Mouse (Mus musculus): ENCODE data around the gene Lemd1. TPM values are rescaled to one million over a fixed set of nuclear protein-coding genes. Genes with fewer than 3 reads are reported as not detected.

The Lemd1 gene
- total and polyA plus RNA-seq, 3 experiments, result not detected

DNA sequence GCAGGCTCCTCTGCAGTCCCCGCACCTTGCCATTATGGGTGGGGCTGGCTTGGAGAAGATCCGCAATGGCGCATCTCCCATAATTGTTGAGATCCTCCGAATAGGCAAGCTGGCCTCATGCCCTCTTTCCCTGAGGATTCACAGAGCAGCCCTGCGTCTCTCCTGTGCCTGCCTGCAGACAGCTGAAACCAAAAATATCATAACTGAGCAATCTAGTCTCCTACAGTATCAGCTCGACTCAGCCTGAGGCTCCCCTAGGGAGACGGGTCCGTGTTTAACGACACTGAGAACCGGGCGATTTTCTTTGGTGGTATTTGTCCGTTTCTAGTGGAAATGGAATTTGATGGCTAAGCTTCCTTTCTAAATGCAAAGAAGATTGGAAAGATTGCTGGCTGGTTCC is 8.7 kb downstream of the Lemd1 start:
- Histone ChIP-seq H3K27ac (ENCODE audit: insufficient read depth, low read depth) (no peak overlapping the region), H3K4me3 (replicated peaks in 1 of 3; ENCODE audit: low read depth in 2 of 3, low read length in 2 of 3, poor library complexity in 1 of 3) (no peak overlapping the region), H3K4me1 (ENCODE audit: control insufficient read depth in 1 of 2, insufficient read depth in 2 of 2) (peaks cover 0 to 18% of the 10 kb centered on the region in 2 experiments; a peak in 2 of 4 replicates), H3K9ac (ENCODE audit: insufficient read depth, low read depth) (no peak overlapping the region), H3K36me3 (replicated peaks in 1 of 2; ENCODE audit: control insufficient read depth in 1 of 2, insufficient read depth in 1 of 2, low read length in 1 of 2) (no peaks in the 10 kb centered on the region), H3K4me2 (ENCODE audit: insufficient read depth, low read depth, poor library complexity, severe bottlenecking) (no peak overlapping the region), H3K79me2 (replicated peaks; ENCODE audit: control insufficient read depth, extremely low read depth, insufficient read depth, poor library complexity, severe bottlenecking) (no peaks in the 10 kb centered on the region), H3K9me3 (replicated peaks; ENCODE audit: low read length) (no peaks in the 10 kb centered on the region), H3K27me3 (replicated peaks) (peaks cover 72% of the 10 kb centered on the region)
- dilution Hi-C loops (cut with MboI; ENCODE audit: extremely low pct_ligation_motif_present, extremely low pct_unique_long_range_greater_than_20kb, low sequenced_read_pairs) (no loop called here), in situ Hi-C loops (cut with MboI; ENCODE audit: low pct_ligation_motif_present, low pct_unique_long_range_greater_than_20kb, low sequenced_read_pairs) (no loop called here)
- no peak for TF ChIP-seq JUND (conservative IDR thresholded peaks at IDR 0.05; ENCODE audit: low read depth, low read length)
- no peak for TF ChIP-seq CHD2 (IDR thresholded peaks at IDR 0.05; ENCODE audit: low read length)
- no peak for TF ChIP-seq TBP (conservative IDR thresholded peaks at IDR 0.05; ENCODE audit: low read depth, low read length)
- no peak for TF ChIP-seq ETS1 (conservative IDR thresholded peaks at IDR 0.05; ENCODE audit: low read depth, low read length)
- no peak for TF ChIP-seq USF2 (conservative IDR thresholded peaks at IDR 0.05; ENCODE audit: low read depth, low read length)
- TF ChIP-seq EP300 (IDR thresholded peaks at IDR 0.05; ENCODE audit: low read length), result no peak
- no peak for TF ChIP-seq KAT2A (IDR thresholded peaks at IDR 0.05; ENCODE audit: insufficient replicate concordance, low read length)
- TF ChIP-seq USF1 (IDR thresholded peaks at IDR 0.05; ENCODE audit: low read depth, low read length), result no peak
- TF ChIP-seq MAZ (IDR thresholded peaks at IDR 0.05; ENCODE audit: low read depth, low read length), result no peak
- TF ChIP-seq MAFK (IDR thresholded peaks at IDR 0.05; ENCODE audit: insufficient replicate concordance, low read length), result no peak
- no peak for TF ChIP-seq SIN3A (IDR thresholded peaks at IDR 0.05; ENCODE audit: low read length)
- no peak for DNase-seq (ENCODE audit: extremely low read depth)

DNA sequence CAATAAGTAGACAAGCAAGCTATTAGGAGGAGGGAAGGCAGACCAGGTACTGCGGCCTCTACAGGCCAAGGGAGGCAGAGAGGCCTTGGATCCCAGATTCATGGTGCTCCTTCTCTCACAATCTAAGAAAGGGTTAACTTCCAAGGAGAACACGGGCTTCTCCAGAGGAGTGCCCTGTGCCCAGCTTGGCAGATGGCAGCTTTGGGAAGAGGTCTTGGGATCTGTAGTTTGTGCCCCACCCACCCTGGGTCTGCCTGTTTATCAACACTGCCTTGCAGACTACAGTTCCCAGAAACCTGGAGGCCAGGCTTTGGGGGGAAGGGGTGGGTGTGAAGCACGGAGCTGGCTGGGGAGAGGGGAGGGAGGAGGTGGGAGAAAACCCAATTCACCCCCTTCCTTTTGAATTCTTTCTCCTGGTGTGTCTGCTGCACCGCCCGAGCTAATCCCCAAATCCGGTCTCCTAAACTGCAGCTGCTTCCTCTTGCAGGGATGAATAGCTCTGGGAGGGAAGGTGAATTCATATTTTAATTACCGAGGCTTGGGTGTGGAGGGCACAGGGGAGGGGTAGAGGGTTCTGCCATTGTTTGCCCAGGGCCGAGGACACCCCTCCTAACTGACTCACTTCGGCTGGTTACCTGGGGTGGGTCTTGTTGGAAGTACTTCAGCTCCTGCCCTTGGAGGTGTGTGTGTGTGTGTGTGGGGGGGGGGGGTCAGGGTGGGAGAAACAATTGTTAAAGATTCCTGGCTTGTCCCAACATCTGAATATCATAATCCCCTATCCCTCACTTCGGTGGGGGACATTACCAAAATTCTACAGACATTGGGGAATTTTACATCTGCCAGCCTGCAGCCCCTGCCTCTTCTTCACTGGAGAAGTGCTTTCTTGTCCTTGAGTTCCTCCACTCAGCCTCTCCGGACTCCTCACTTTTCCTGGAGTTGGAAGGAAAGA is 9.6 kb downstream of the Lemd1 start:
- DNase-seq (ENCODE audit: extremely low read depth), result no peak
- in situ Hi-C loops (cut with MboI; ENCODE audit: low pct_ligation_motif_present, low pct_unique_long_range_greater_than_20kb, low sequenced_read_pairs) (no loop called here), dilution Hi-C loops (cut with MboI; ENCODE audit: extremely low pct_ligation_motif_present, extremely low pct_unique_long_range_greater_than_20kb, low sequenced_read_pairs) (no loop called here)
- no peak overlapping the region for H3K4me2 ChIP-seq (ENCODE audit: insufficient read depth, low read depth, poor library complexity, severe bottlenecking)
- H3K27me3 ChIP-seq (replicated peaks), result peaks cover 81% of the 10 kb centered on the region
- H3K79me2 ChIP-seq (replicated peaks; ENCODE audit: control insufficient read depth, extremely low read depth, insufficient read depth, poor library complexity, severe bottlenecking), result no peaks in the 10 kb centered on the region
- TF ChIP-seq RAD21 (IDR thresholded peaks at IDR 0.05; ENCODE audit: low read depth, low read length), result no peak
- peak in 1 of 2 experiments; percentile 27; a peak in 1 of 4 replicates for TF ChIP-seq CTCF (conservative IDR thresholded peaks at IDR 0.05 in 1 of 2, IDR thresholded peaks at IDR 0.05 in 1 of 2; ENCODE audit: low read depth in 2 of 2, low read length in 2 of 2)
- H3K9ac ChIP-seq (ENCODE audit: insufficient read depth, low read depth), result no peak overlapping the region
- no peaks in the 10 kb centered on the region for H3K9me3 ChIP-seq (replicated peaks; ENCODE audit: low read length)
- no peak overlapping the region for H3K4me3 ChIP-seq (replicated peaks in 1 of 3; ENCODE audit: low read depth in 2 of 3, low read length in 2 of 3, poor library complexity in 1 of 3)
- H3K27ac ChIP-seq (ENCODE audit: insufficient read depth, low read depth), result no peak overlapping the region
- H3K36me3 ChIP-seq (replicated peaks in 1 of 2; ENCODE audit: control insufficient read depth in 1 of 2, insufficient read depth in 1 of 2, low read length in 1 of 2), result no peaks in the 10 kb centered on the region
- H3K4me1 ChIP-seq (ENCODE audit: control insufficient read depth in 1 of 2, insufficient read depth in 2 of 2), result peaks cover 0 to 9% of the 10 kb centered on the region in 2 experiments; a peak in 2 of 4 replicates
